Mouse (Mus musculus) heart, adult 18-20 months (tissue): ENCODE data around the gene Tbc1d20. TPM values are rescaled to one million over a fixed set of nuclear protein-coding genes. Genes with fewer than 3 reads are reported as not detected.
"Not testable (repeated sequence)": the region's sequence is repeated elsewhere in the genome, so short reads cannot be mapped to it uniquely, and the experiment has no call there.

ENCODE experiments used
- DNase-seq, 2 experiments: peaks; one replicate each; pipeline ENCODE4 v3.0.0; 2021 to 2022; ENCODE audit warnings: mixed read lengths in 1 of 2
- total RNA-seq, 2 experiments: library from RNA; stranded (reverse); gene quantifications; 2 replicates each; pipeline ENCODE4 v1.2.3; 2021

Tbc1d20 gene
- total RNA-seq, 2 experiments from 2014 or later = 40.2 to 48.8 TPM

DNA sequence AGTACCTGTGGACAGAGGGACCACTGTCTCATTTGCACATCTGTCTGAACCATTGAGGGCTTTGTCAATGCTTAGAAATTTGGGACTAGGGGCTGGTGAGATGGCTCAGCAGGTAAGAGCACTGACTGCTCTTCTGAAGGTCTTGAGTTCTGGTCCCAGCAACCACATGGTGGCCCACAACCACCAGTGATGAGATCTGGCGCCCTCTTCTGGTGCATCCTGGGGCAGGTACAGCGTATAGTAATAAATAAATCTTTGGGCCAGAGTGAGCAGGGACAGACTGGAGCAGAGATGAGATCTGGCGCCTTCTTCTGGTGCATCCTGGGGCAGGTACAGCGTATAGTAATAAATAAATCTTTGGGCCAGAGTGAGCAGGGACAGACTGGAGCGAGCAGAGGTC is 65.3 kb downstream of the Tbc1d20 start:
- DNase-seq = not testable (repeated sequence)

GRCm38 (mm10) chr2:152359616-152360015 is 66.0 kb downstream of the Tbc1d20 start:
- DNase-seq = peak; percentile 44 to 48

DNA sequence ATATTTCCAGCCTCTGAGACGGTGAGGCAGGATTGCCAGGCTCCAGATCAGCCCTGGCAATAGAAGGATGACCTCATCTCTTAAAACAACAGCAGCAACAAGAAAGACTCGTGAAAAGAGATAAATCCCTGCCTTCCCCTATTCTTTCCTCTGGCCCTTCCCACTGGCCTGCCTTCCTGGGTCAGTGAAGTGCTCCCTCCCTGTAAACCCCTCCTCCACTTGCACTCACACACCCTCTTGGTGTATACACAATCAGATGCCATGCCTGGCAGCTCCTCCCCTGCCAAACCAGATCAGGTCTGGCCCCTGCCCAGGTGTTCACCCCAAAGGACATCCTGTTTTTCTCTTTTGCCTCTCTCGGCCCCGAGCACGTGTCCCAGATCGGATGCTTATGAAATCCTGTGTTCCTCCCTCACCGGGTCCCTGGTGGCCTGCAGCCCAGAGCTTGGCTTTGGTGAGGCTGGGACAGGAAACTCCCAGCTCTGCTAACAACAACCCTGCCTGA is 66.7 kb downstream of the Tbc1d20 start:
- peak; percentile 90 to 95 for DNase-seq

DNA sequence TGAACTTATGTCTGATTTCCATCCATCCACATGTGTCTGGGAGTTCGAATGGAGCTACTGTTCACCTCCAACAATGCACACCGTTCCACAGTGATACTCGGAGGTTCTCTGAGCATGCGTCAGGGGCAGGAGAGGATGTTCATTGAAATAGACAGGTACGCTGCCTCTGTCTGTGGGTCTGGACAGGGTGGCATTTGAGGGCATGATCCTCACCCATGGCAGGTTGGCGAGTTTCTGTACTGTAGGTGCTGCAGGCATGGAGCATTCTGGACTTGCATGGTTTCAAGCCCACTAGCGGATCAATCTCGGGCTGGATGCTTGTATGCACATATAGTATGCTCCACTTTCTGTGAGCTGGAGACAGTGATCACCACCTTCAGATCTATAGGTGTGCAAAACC is 67.6 kb downstream of the Tbc1d20 start:
- DNase-seq = no peak

Other genes starting within 250 kb of the Tbc1d20 start
- gene Scrt2, start 212.3 kb upstream of the Tbc1d20 start, total RNA-seq = not detected
- 10 to 100 TPM; 18.8 to 20.3 TPM for gene Srxn1, start 188.3 kb upstream of the Tbc1d20 start, total RNA-seq
- 10 to 100 TPM; 16.4 to 18.9 TPM for gene Tcf15, start 150.3 kb upstream of the Tbc1d20 start, total RNA-seq
- gene Csnk2a1, start 67.0 kb upstream of the Tbc1d20 start, total RNA-seq = 10 to 100 TPM; 96.8 to 97.5 TPM
- gene Rbck1, start 38.8 kb downstream of the Tbc1d20 start, total RNA-seq = 10 to 100 TPM; 45.8 to 46.9 TPM
- gene Trib3, start 50.2 kb downstream of the Tbc1d20 start, total RNA-seq = 1 to 10 TPM; 2.8 to 3.8 TPM
- not detected for gene Nrsn2, start 82.8 kb downstream of the Tbc1d20 start, total RNA-seq
- 1 to 10 TPM; 5.7 to 5.8 TPM for gene Sox12, start 104.2 kb downstream of the Tbc1d20 start, total RNA-seq
- 1 to 10 TPM; 5.0 to 5.8 TPM for gene Zcchc3, start 121.2 kb downstream of the Tbc1d20 start, total RNA-seq
- gene 6820408C15Rik, start 121.8 kb downstream of the Tbc1d20 start, total RNA-seq = 1 to 10 TPM; 1.6 to 2.4 TPM
- gene Defb23, start 170.8 kb downstream of the Tbc1d20 start, total RNA-seq = not detected
- gene Defb20, start 183.2 kb downstream of the Tbc1d20 start, total RNA-seq = not detected
- gene Defb22, start 196.3 kb downstream of the Tbc1d20 start, total RNA-seq = not detected
- not detected for gene Defb26, start 217.9 kb downstream of the Tbc1d20 start, total RNA-seq
- gene Defb28, start 224.4 kb downstream of the Tbc1d20 start, total RNA-seq = not detected
- not detected for gene Defb29, start 246.3 kb downstream of the Tbc1d20 start, total RNA-seq